Mouse (Mus musculus) left cerebral cortex, adult 18-20 months (tissue): ENCODE results near the gene Zfp507. TPM values are rescaled to one million over a fixed set of nuclear protein-coding genes. Genes with fewer than 3 reads are reported as not detected.

Source experiments
- DNase-seq, 2 experiments: peaks; one replicate each; pipeline ENCODE4 v3.0.0; 2021 to 2022; ENCODE audit warnings: low spot score in 2 of 2, mixed read lengths in 1 of 2
- long read RNA-seq, 2 experiments: library from polyadenylated mRNA; stranded (forward); transcript quantifications; one replicate each; pipeline ENCODE4 v2.0.0; 2021
- total RNA-seq, 2 experiments: library from RNA; stranded (reverse); gene quantifications; 2 replicates each; pipeline ENCODE4 v1.2.3; 2021

Zfp507 gene
- 10 to 100 TPM; 25.7 to 29.0 TPM for total RNA-seq
- long read RNA-seq, experiment 1, full-length matches to known transcripts = 2 of 6 reads
- long read RNA-seq, experiment 1, partial matches to known transcripts = 1 of 6 reads
- long read RNA-seq, experiment 1, other reads (novel, unspliced or antisense) = 3 of 6 reads
- long read RNA-seq, experiment 2, full-length matches to known transcripts = 3 of 8 reads
- long read RNA-seq, experiment 2, partial matches to known transcripts = 1 of 8 reads
- long read RNA-seq, experiment 2, other reads (novel, unspliced or antisense) = 4 of 8 reads

DNA sequence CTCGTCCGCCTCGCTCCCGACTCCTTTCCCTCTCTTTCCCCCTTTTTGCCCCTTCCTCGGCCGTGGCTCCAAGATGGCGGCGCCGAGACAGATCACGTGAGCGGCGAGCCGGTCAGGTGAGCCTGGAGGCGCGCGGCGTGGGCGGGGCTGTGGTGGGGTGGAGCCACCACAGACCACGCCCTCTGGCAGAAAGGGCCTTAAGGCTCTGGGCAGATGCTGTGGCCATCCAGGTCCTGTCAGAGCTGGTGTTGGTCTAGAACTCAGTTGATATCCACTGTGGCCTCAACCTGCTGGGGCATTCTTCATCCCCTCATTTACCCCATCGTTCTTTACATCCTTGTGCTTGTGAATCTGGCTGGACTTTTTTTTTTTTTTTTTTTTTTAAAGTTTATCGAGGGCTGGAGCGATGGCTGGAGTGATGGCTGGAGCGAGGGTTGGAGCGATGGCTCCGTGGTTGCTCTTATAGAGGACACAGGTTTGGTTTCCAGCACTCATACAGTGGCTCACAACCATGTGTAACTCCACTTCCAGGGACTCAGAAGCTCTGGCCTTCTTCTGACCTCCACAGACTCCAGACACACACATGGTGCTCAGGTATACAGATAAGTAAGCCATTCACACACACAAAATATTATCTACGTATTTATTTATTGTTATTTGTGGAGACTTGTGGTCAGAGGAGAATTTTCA lies at the start of gene Zfp507:
TSS of gene Zfp507 (minus strand) at position 98 of the 690 bp plus-strand sequence.
- peak; percentile 91 to 94 for DNase-seq

DNA sequence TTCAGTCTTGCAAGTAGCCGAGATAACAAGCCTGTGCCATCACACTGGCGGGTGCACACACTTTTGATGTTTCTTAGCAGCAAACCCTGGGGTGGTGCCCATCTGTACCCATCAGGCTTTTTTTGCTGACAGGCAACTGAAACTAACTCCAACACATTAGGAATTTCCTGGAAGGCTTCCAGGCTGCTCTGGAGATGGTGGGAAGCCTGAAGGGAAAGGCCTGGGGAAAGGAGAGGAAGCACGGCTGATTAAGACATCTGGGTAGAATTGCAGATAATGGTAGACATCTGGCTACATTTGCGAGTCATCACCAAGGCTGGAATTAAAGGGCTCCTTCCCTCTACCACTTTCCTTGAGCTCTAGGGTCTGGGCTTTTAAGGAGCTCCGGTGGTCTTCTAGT lies 47.6 kb upstream of the Zfp507 start:
- DNase-seq = peak in 1 of 2 experiments; percentile 6

GRCm38 (mm10) chr7:35848526-35848925 lies 45.7 kb upstream of the Zfp507 start:
- no peak for DNase-seq

- no peak for DNase-seq
Observed at GRCm38 (mm10) chr7:35840504-35840903, 37.7 kb upstream of the Zfp507 start.

DNA sequence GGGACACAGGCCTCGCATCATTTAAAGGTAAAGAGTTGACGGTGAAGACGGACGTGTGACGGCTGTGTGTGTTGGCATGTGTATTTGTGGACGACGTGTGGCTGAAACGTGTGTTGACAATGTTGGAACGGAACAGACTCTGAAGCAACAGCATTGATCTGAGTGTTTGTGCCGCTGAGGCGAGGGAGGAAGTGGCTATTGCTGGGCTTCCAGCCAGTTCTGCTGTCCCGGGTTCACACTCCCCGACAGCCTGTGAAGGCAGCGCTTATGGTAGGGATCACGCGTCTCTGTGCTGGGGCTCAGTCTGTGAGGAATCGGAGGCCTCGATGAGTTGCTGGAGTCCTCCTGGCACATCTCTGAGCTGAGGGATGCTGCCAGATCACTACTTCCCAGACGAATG lies 34.0 kb upstream of the Zfp507 start:
- peak; percentile 5 to 38 for DNase-seq

DNA sequence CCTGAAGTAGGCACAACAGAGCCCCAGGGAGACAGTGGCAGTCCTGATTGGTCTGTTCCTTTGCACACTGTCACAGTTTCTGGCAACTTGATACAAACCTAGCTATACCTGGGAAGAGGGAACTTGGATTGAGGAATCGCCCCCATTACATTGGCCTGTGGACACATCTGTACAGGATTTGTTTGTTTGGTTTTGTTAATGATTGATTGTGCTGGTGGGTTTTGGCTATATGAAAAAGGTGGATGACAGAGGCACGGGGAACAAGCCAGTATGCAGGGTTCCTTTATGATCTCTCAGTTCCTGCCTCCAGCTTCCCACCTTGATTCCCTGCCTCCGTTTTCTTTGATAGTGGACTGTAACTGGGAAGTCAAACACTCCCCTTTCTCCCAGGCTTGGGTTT lies 33.6 kb upstream of the Zfp507 start:
- no peak for DNase-seq

GRCm38 (mm10) chr7:35830119-35830518 lies 27.3 kb upstream of the Zfp507 start:
- no peak for DNase-seq

- DNase-seq = peak in 1 of 2 experiments; percentile 53
Observed at GRCm38 (mm10) chr7:35823906-35824305, 21.1 kb upstream of the Zfp507 start.

GRCm38 (mm10) chr7:35822320-35822719 lies 19.5 kb upstream of the Zfp507 start:
- DNase-seq = no peak

GRCm38 (mm10) chr7:35821357-35821756 lies 18.6 kb upstream of the Zfp507 start:
- DNase-seq = no peak

DNA sequence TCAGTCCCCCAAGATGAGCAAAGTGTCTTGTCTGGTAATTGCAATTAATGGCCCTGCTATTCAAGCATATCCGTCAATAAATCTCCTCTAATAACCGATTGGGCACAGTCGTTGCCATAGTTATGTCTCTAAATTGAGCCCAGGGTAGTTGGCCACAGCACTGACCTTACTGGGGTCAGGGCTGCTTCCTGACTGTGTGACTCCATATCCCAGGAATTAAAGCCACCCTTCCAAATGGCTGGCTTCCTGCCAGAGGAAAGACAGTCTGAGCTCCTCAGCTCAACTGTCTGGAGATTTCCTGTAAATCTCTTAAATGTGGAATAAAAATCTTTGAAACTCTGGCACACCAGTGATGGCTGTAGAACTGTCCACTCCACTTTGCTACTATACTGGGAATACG lies 16.7 kb upstream of the Zfp507 start:
- no peak for DNase-seq

DNA sequence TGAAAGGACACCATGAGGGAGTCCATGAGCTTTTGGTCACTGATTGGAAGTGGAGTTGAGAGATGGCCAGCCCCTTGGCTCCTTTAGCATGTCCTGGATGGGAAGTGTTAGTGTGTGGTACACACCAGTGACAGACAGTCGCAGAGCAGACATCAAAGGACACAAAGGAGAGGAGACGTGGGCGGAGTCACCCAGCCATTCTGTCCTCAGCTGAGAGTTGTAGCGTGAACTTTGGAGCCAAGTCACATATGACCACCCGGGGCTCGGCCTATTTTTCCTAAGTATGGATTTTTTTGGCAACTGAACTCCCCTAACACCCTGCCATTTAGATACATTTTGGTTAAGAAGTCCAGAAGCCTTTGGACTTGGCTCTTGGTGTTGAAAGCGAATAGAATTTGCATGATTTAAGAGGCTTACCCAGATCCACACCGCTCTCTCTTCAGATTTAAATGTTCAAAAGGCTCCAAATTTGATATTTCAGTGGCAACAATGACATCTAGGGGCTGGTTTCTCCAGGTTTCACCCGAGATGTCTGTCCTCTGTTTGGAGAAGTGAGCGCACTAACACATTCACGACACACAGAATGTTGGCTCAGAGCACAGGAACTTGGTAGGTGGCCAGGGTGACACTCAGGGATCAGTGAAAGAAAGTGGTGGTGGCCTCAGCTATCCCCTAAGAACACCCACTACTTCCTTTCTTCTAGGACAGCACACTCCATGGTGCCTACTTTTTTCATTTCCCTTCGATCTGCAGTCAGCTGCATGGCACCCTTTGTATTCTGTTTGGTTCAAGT lies 12.2 kb upstream of the Zfp507 start:
- DNase-seq = no peak

GRCm38 (mm10) chr7:35813306-35813705 lies 10.5 kb upstream of the Zfp507 start:
- DNase-seq = no peak

- DNase-seq = no peak
Observed at GRCm38 (mm10) chr7:35810736-35811135, 7.9 kb upstream of the Zfp507 start.

DNA sequence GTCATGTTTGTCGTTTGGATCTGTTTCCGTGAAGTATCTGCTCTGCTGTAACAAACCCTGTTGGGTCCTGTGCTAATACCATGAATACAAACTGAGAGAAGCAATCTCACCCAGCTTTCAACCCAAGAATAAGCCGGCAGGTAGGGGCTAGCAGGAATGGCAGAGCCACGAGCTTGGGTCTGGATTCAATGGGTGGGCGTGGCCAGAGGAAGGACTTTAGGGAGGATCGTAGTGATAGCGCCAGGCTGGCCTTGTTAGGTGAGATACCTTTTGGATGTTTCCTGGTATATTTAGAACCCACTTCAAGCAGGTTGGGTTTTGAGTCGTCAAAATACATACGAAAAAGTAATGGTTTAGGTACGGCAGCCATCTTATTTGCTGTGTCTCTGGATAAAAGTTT lies 1.4 kb upstream of the Zfp507 start:
- DNase-seq = no peak

GRCm38 (mm10) chr7:35802201-35802905 lies 450 bp downstream of the Zfp507 start:
- peak in 1 of 2 experiments; percentile 17 for DNase-seq

DNA sequence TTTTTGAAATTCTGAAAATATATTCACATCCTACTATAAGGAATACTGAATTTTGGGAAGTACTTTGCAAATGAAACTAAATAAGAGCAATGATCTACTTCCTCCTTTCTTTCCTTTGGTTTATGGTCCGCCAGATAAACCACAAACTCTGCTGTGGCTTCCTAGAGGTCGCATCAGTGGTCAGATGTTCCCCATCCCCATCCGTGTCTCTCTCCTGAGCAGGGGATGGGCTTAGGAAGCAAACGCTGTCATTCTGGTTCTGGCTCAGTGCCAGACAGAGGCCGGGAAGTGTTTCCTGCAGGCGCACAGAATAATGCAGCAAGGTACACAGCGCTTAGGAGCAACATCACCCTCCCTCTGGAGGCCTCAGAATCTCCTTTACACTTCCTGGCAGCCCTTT lies 6.7 kb downstream of the Zfp507 start:
- no peak for DNase-seq

GRCm38 (mm10) chr7:35794145-35794664 lies 8.6 kb downstream of the Zfp507 start:
- no peak for DNase-seq

DNA sequence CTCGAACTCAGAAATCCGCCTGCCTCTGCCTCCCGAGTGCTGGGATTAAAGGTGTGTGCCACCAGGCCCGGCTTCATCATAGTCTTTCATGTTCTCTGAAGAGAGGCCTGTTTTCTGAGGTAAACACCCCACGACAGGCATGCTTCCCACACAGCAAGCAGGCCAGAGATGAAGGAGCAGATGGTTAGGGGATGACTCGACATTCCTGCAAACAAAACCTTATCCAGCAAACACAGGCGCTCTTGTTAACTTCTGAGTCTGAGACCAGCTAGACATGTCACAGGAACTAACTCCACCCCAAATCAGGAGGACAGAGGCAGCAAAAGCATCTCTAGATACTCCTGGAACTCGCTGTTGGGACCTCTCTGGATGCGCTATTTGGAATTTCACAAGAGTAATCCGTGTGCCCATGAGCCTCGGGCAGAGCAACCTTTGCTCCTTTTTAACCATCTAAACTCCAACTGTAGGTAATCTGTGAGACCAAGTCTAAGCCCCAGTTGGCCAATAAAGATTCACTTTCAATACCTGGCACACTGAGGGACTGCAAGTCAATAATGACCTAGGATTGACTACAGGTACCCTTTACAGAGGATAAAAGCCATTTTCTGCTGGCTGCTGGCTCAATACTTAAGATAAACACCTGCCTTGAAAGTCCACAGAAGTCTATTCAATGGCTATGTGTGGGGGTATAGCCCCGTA lies 10.5 kb downstream of the Zfp507 start:
- DNase-seq = peak; percentile 23 to 49

GRCm38 (mm10) chr7:35790926-35791325 lies 11.9 kb downstream of the Zfp507 start:
- DNase-seq = no peak
